Mouse (Mus musculus): ENCODE results near the gene Pla2g4f. TPM values are rescaled to one million over a fixed set of nuclear protein-coding genes. Genes with fewer than 3 reads are reported as not detected.

The Pla2g4f gene
- total RNA-seq, 2 experiments from 2014 or later: not detected

- DNase-seq (ENCODE audit: extremely low spot score in 1 of 2, low spot score in 2 of 2): no peak
- intact Hi-C loops (cut with DNase I): no loop called here
- Histone ChIP-seq H3K27ac (no peak overlapping the region), H3K4me3 (no peak overlapping the region)
- TF ChIP-seq CTCF (IDR thresholded peaks at IDR 0.05): no peak
These were observed 12.9 kb downstream of the Pla2g4f start for GRCm38 (mm10) chr2:120301076-120301475.

- intact Hi-C loops (cut with DNase I): no loop called here
- no peak for TF ChIP-seq CTCF (IDR thresholded peaks at IDR 0.05)
- H3K4me3 ChIP-seq: no peak overlapping the region
- no peak overlapping the region for H3K27ac ChIP-seq
- DNase-seq (ENCODE audit: extremely low spot score in 1 of 2, low spot score in 2 of 2): no peak
These were observed 14.1 kb downstream of the Pla2g4f start for GRCm38 (mm10) chr2:120299866-120300265.

GRCm38 (mm10) chr2:120296160-120296559, 17.8 kb downstream of the Pla2g4f start:
- no peak for DNase-seq (ENCODE audit: extremely low spot score in 1 of 2, low spot score in 2 of 2)
- intact Hi-C loops (cut with DNase I): no loop called here
- no peak for TF ChIP-seq CTCF (IDR thresholded peaks at IDR 0.05)
- H3K4me3 ChIP-seq: no peak overlapping the region
- no peak overlapping the region for H3K27ac ChIP-seq

GRCm38 (mm10) chr2:120291471-120292078, 22.4 kb downstream of the Pla2g4f start:
- H3K4me3 ChIP-seq: no peak overlapping the region
- intact Hi-C loops (cut with DNase I): no loop called here
- DNase-seq (ENCODE audit: extremely low spot score in 1 of 2, low spot score in 2 of 2): no peak
- H3K27ac ChIP-seq: no peak overlapping the region
- TF ChIP-seq CTCF (IDR thresholded peaks at IDR 0.05): no peak

GRCm38 (mm10) chr2:120288995-120289394, 25.0 kb downstream of the Pla2g4f start, which contains the start of gene Pla2g4d:
Gene Pla2g4d, minus strand, starts transcription at chr2:120289197.
- peak in 1 of 2 experiments; percentile 26 for DNase-seq (ENCODE audit: extremely low spot score in 1 of 2, low spot score in 2 of 2)
- no peak within 1 kb of the TSS for H3K27ac ChIP-seq

GRCm38 (mm10) chr2:120288401-120288800, 25.6 kb downstream of the Pla2g4f start:
- no peak overlapping the region for H3K4me3 ChIP-seq
- H3K27ac ChIP-seq: no peak overlapping the region
- no peak for TF ChIP-seq CTCF (IDR thresholded peaks at IDR 0.05)
- no peak for DNase-seq (ENCODE audit: extremely low spot score in 1 of 2, low spot score in 2 of 2)
- intact Hi-C loops (cut with DNase I): no loop called here

More at GRCm38 (mm10) chr2:120288995-120289394, 25.0 kb downstream of the Pla2g4f start, which contains the start of gene Pla2g4d:
- intact Hi-C loops (cut with DNase I): no loop called here
- TF ChIP-seq CTCF (IDR thresholded peaks at IDR 0.05): no peak
- H3K4me3 ChIP-seq: no peak within 1 kb of the TSS

- intact Hi-C loops (cut with DNase I): no loop called here
- no peak overlapping the region for H3K4me3 ChIP-seq
- no peak for TF ChIP-seq CTCF (IDR thresholded peaks at IDR 0.05)
- no peak overlapping the region for H3K27ac ChIP-seq
- no peak for DNase-seq (ENCODE audit: extremely low spot score in 1 of 2, low spot score in 2 of 2)
These were observed 28.3 kb downstream of the Pla2g4f start for GRCm38 (mm10) chr2:120285639-120286038.

- intact Hi-C loops (cut with DNase I): loop anchor here (5.0 kb wide), 1 partner anchor 197 kb away; no protein-coding TSS in a partner anchor
- DNase-seq (ENCODE audit: extremely low spot score in 1 of 2, low spot score in 2 of 2): no peak
- H3K27ac ChIP-seq: no peak overlapping the region
- H3K4me3 ChIP-seq: no peak overlapping the region
- no peak for TF ChIP-seq CTCF (IDR thresholded peaks at IDR 0.05)
These were observed 29.3 kb downstream of the Pla2g4f start for GRCm38 (mm10) chr2:120284705-120285104.

GRCm38 (mm10) chr2:120284094-120284493, 29.9 kb downstream of the Pla2g4f start:
- no peak for DNase-seq (ENCODE audit: extremely low spot score in 1 of 2, low spot score in 2 of 2)
- H3K4me3 ChIP-seq: no peak overlapping the region
- intact Hi-C loops (cut with DNase I): loop anchor here (5.0 kb wide), 1 partner anchor 197 kb away; no protein-coding TSS in a partner anchor
- TF ChIP-seq CTCF (IDR thresholded peaks at IDR 0.05): no peak
- H3K27ac ChIP-seq: no peak overlapping the region

- no peak for DNase-seq (ENCODE audit: extremely low spot score in 1 of 2, low spot score in 2 of 2)
- H3K27ac ChIP-seq: no peak overlapping the region
- TF ChIP-seq CTCF (IDR thresholded peaks at IDR 0.05): no peak
- intact Hi-C loops (cut with DNase I): loop anchor here (5.0 kb wide), 1 partner anchor 196 kb away; no protein-coding TSS in a partner anchor
- no peak overlapping the region for H3K4me3 ChIP-seq
These were observed 30.4 kb downstream of the Pla2g4f start for GRCm38 (mm10) chr2:120283550-120283949.

GRCm38 (mm10) chr2:120281221-120281620, 32.7 kb downstream of the Pla2g4f start:
- Histone ChIP-seq H3K4me3 (no peak overlapping the region), H3K27ac (no peak overlapping the region)
- TF ChIP-seq CTCF (IDR thresholded peaks at IDR 0.05): peak; percentile 17; the same call in 1 of the 2 replicates
- intact Hi-C loops (cut with DNase I): loop anchor here (5.0 kb wide), 1 partner anchor 194 kb away; no protein-coding TSS in a partner anchor
- no peak for DNase-seq (ENCODE audit: extremely low spot score in 1 of 2, low spot score in 2 of 2)

GRCm38 (mm10) chr2:120279961-120280360, 34.0 kb downstream of the Pla2g4f start:
- peak; percentile 94 for TF ChIP-seq CTCF (IDR thresholded peaks at IDR 0.05)
- Histone ChIP-seq H3K4me3 (no peak overlapping the region), H3K27ac (no peak overlapping the region)
- DNase-seq (ENCODE audit: extremely low spot score in 1 of 2, low spot score in 2 of 2): peak; percentile 45 to 48
- intact Hi-C loops (cut with DNase I): loop anchor here (1.0 to 5.0 kb wide), 2 partner anchors 107 to 193 kb away; no protein-coding TSS in a partner anchor

- no peak overlapping the region for H3K4me3 ChIP-seq
- intact Hi-C loops (cut with DNase I): no loop called here
- no peak for DNase-seq (ENCODE audit: extremely low spot score in 1 of 2, low spot score in 2 of 2)
- TF ChIP-seq CTCF (IDR thresholded peaks at IDR 0.05): no peak
- H3K27ac ChIP-seq: no peak overlapping the region
These were observed 37.0 kb downstream of the Pla2g4f start for GRCm38 (mm10) chr2:120276951-120277350.

Data from left cerebral cortex, adult 2 months (tissue).